Mouse (Mus musculus) left cerebral cortex, adult 6 months (tissue): Measurements from ENCODE around the gene Abca13. TPM values are rescaled to one million over a fixed set of nuclear protein-coding genes. Genes with fewer than 3 reads are reported as not detected.

ENCODE experiments used
- long read RNA-seq, 2 experiments: library from polyadenylated mRNA; unstranded; transcript quantifications; one replicate each; pipeline ENCODE4 v2.0.0; 2019 to 2020
- polyA plus RNA-seq: library from polyadenylated mRNA; unstranded; fragments of <200 nt; fragmentation: Nextera tagmentation; gene quantifications from 2 replicates; pipeline ENCODE4 v1.2.3, GENCODE M21; 2021

The Abca13 gene
- 0.01 TPM in 1 of 2 replicates, not detected in the other for polyA plus RNA-seq
- long read RNA-seq, experiment 1, partial matches to known transcripts, result 1 of 1 reads
- long read RNA-seq, experiment 1, other reads (novel, unspliced or antisense), result 0 of 1 reads
- long read RNA-seq, experiment 2, result 0 reads

GRCm38 (mm10) chr11:9191555-9192131 lies at the start of gene Abca13:
Gene Abca13, plus strand, starts transcription at chr11:9191942.

Other genes with a start within 250 kb of the Abca13 start
- not detected in 2 replicates for gene Pkd1l1, start 218.7 kb upstream of the Abca13 start, polyA plus RNA-seq
- gene Hus1, start 180.8 kb upstream of the Abca13 start, polyA plus RNA-seq, result 4.9 and 6.1 TPM in 2 replicates
- 1.0 and 1.3 TPM in 2 replicates for gene Gm11992, start 143.3 kb upstream of the Abca13 start, polyA plus RNA-seq
- 0.17 and 0.21 TPM in 2 replicates for gene Sun3, start 143.0 kb upstream of the Abca13 start, polyA plus RNA-seq
- gene Upp1, start 73.8 kb upstream of the Abca13 start, polyA plus RNA-seq, result 4.2 and 4.9 TPM in 2 replicates